Mouse (Mus musculus) heart, adult 2 months (tissue): ENCODE results near the gene Pcgf2.

ENCODE experiments used
- CTCF ChIP-seq: fragments of 200-600 bp; IDR thresholded peaks from 2 replicates; pipeline ENCODE4 v1.8.1; 2022; ENCODE audit warnings: antibody characterized with exemption, mild to moderate bottlenecking, moderate library complexity
- POLR2A ChIP-seq: fragments of 200-500 bp; IDR thresholded peaks from 2 replicates; pipeline ENCODE4 v1.6.1; 2011; ENCODE audit warnings: mild to moderate bottlenecking, low read depth, low read length, control low read depth; ENCODE audit not compliant: insufficient read depth

GRCm38 (mm10) chr11:97671177-97671527 is 29.1 kb downstream of the Pcgf2 start:
- no peak for TF ChIP-seq POLR2A
- no peak for TF ChIP-seq CTCF
